Mouse (Mus musculus) MEL (cell line): ENCODE data around the gene Zfp651.

ENCODE experiments used
- CHD1 ChIP-seq: IDR thresholded peaks from 2 replicates; pipeline ENCODE4 v1.6.1; 2012; ENCODE audit warnings: low read depth, mild to moderate bottlenecking, inconsistent platforms, low read length, improper control_type of control experiment
- CTCF ChIP-seq, 3 experiments: IDR thresholded peaks in 2 of 3; conservative IDR thresholded peaks in 1 of 3; 2 replicates each; pipeline ENCODE4 v1.5.1; 2011 to 2012; ENCODE audit warnings: low read length in 3 of 3, low read depth in 2 of 3, mild to moderate bottlenecking in 2 of 3, improper control_type of control experiment in 1 of 3, inconsistent platforms in 1 of 3, mixed read lengths in 1 of 3, moderate library complexity in 1 of 3; ENCODE audit not compliant: control insufficient read depth in 1 of 3, insufficient read depth in 1 of 3, poor library complexity in 1 of 3, severe bottlenecking in 1 of 3
- MAX ChIP-seq: IDR thresholded peaks from 2 replicates; pipeline ENCODE4 v1.6.1; 2011; ENCODE audit warnings: low read length, improper control_type of control experiment

GRCm38 (mm10) chr9:121744051-121744450 lies 15.1 kb upstream of the Zfp651 start:
- TF ChIP-seq MAX (no peak), CHD1 (no peak), CTCF (IDR thresholded peaks at IDR 0.05 in 2 of 3, conservative IDR thresholded peaks at IDR 0.05 in 1 of 3; ENCODE audit: control insufficient read depth in 1 of 3, insufficient read depth in 1 of 3, low read depth in 2 of 3, low read length in 3 of 3, poor library complexity in 1 of 3, severe bottlenecking in 1 of 3) (no peak)
